Mouse (Mus musculus): Measurements from ENCODE around the gene Ttc24. TPM values are rescaled to one million over a fixed set of nuclear protein-coding genes. Genes with fewer than 3 reads are reported as not detected.

The Ttc24 gene
- polyA plus RNA-seq, 1 experiment from 2014 or later: not detected

- H3K36me3 ChIP-seq (ENCODE audit: control insufficient read depth, insufficient read depth, low read length): peaks cover 51% of the 10 kb centered on the region
- no peak overlapping the region for H3K9ac ChIP-seq (replicated peaks; ENCODE audit: low read depth, low read length)
- peaks cover 6% of the 10 kb centered on the region; the same call in 1 of the 2 replicates for H3K4me1 ChIP-seq (ENCODE audit: control insufficient read depth, insufficient read depth, low read length)
- no peak overlapping the region for H3K27ac ChIP-seq (ENCODE audit: low read length)
- H3K4me3 ChIP-seq (ENCODE audit: low read depth, low read length): no peak overlapping the region
- 0 out of 2 replicates have a peak, but pooled peaks have one; percentile 14 for ATAC-seq (ENCODE audit: insufficient number of reproducible peaks, insufficient read depth, low FRiP score, low read depth)
- no peaks in the 10 kb centered on the region for H3K27me3 ChIP-seq (ENCODE audit: control insufficient read depth, insufficient read depth, low read length)
- no peak overlapping the region for H3K4me2 ChIP-seq (replicated peaks; ENCODE audit: low read depth, low read length)
- no peaks in the 10 kb centered on the region for H3K9me3 ChIP-seq (ENCODE audit: control insufficient read depth, low read depth, low read length)
- 83% methylated on average over 1 of the region's 1 CpGs for WGBS
Observed at GRCm38 (mm10) chr3:88087688-88088087, 9.6 kb upstream of the Ttc24 start.

GRCm38 (mm10) chr3:88085459-88085858 is 7.4 kb upstream of the Ttc24 start:
- WGBS: 79% methylated on average over 2 of the region's 9 CpGs

GRCm38 (mm10) chr3:88084001-88084400 is 5.9 kb upstream of the Ttc24 start:
- H3K36me3 ChIP-seq (ENCODE audit: control insufficient read depth, insufficient read depth, low read length): peaks cover 22% of the 10 kb centered on the region; the same call in 1 of the 2 replicates
- H3K4me2 ChIP-seq (replicated peaks; ENCODE audit: low read depth, low read length): no peak overlapping the region
- H3K27ac ChIP-seq (ENCODE audit: low read length): no peak overlapping the region
- no peak for ATAC-seq (ENCODE audit: insufficient number of reproducible peaks, insufficient read depth, low FRiP score, low read depth)
- H3K9me3 ChIP-seq (ENCODE audit: control insufficient read depth, low read depth, low read length): no peaks in the 10 kb centered on the region
- no peak overlapping the region for H3K9ac ChIP-seq (replicated peaks; ENCODE audit: low read depth, low read length)
- H3K27me3 ChIP-seq (ENCODE audit: control insufficient read depth, insufficient read depth, low read length): no peaks in the 10 kb centered on the region
- 98% methylated on average over 2 of the region's 2 CpGs for WGBS
- peaks cover 10% of the 10 kb centered on the region; the same call in 1 of the 2 replicates for H3K4me1 ChIP-seq (ENCODE audit: control insufficient read depth, insufficient read depth, low read length)
- no peak overlapping the region for H3K4me3 ChIP-seq (ENCODE audit: low read depth, low read length)

More at GRCm38 (mm10) chr3:88085459-88085858, 7.4 kb upstream of the Ttc24 start:
- no peak overlapping the region for H3K27ac ChIP-seq (ENCODE audit: low read length)
- no peak overlapping the region for H3K4me3 ChIP-seq (ENCODE audit: low read depth, low read length)
- no peak overlapping the region for H3K9ac ChIP-seq (replicated peaks; ENCODE audit: low read depth, low read length)
- peaks cover 32% of the 10 kb centered on the region for H3K36me3 ChIP-seq (ENCODE audit: control insufficient read depth, insufficient read depth, low read length)
- no peak for ATAC-seq (ENCODE audit: insufficient number of reproducible peaks, insufficient read depth, low FRiP score, low read depth)
- H3K4me2 ChIP-seq (replicated peaks; ENCODE audit: low read depth, low read length): no peak overlapping the region
- no peaks in the 10 kb centered on the region for H3K27me3 ChIP-seq (ENCODE audit: control insufficient read depth, insufficient read depth, low read length)
- no peaks in the 10 kb centered on the region for H3K9me3 ChIP-seq (ENCODE audit: control insufficient read depth, low read depth, low read length)
- peaks cover 10% of the 10 kb centered on the region; the same call in 1 of the 2 replicates for H3K4me1 ChIP-seq (ENCODE audit: control insufficient read depth, insufficient read depth, low read length)

GRCm38 (mm10) chr3:88082663-88083062 is 4.6 kb upstream of the Ttc24 start:
- no peak; the same call in 1 of the 2 replicates for ATAC-seq (ENCODE audit: insufficient number of reproducible peaks, insufficient read depth, low FRiP score, low read depth)
- Histone ChIP-seq H3K9ac (replicated peaks; ENCODE audit: low read depth, low read length) (peak overlapping the region; percentile 23; the same call in 1 of the 2 replicates), H3K27ac (ENCODE audit: low read length) (no peak overlapping the region), H3K4me1 (ENCODE audit: control insufficient read depth, insufficient read depth, low read length) (peaks cover 10% of the 10 kb centered on the region; the same call in 1 of the 2 replicates), H3K4me2 (replicated peaks; ENCODE audit: low read depth, low read length) (peak overlapping the region; percentile 63), H3K9me3 (ENCODE audit: control insufficient read depth, low read depth, low read length) (no peaks in the 10 kb centered on the region), H3K4me3 (ENCODE audit: low read depth, low read length) (peak overlapping the region; percentile 52), H3K36me3 (ENCODE audit: control insufficient read depth, insufficient read depth, low read length) (peaks cover 11% of the 10 kb centered on the region; the same call in 1 of the 2 replicates), H3K27me3 (ENCODE audit: control insufficient read depth, insufficient read depth, low read length) (no peaks in the 10 kb centered on the region)
- 5% methylated on average over 4 of the region's 4 CpGs for WGBS

GRCm38 (mm10) chr3:88082224-88082618 is 4.1 kb upstream of the Ttc24 start:
- no peaks in the 10 kb centered on the region for H3K27me3 ChIP-seq (ENCODE audit: control insufficient read depth, insufficient read depth, low read length)
- H3K27ac ChIP-seq (ENCODE audit: low read length): no peak overlapping the region; the same call in 1 of the 2 replicates
- ATAC-seq (ENCODE audit: insufficient number of reproducible peaks, insufficient read depth, low FRiP score, low read depth): no peak
- WGBS: 1% methylated on average over 13 of the region's 13 CpGs
- H3K4me2 ChIP-seq (replicated peaks; ENCODE audit: low read depth, low read length): peak overlapping the region; percentile 63
- no peaks in the 10 kb centered on the region for H3K9me3 ChIP-seq (ENCODE audit: control insufficient read depth, low read depth, low read length)
- H3K9ac ChIP-seq (replicated peaks; ENCODE audit: low read depth, low read length): peak overlapping the region; percentile 23; the same call in 1 of the 2 replicates
- peak overlapping the region; percentile 52 for H3K4me3 ChIP-seq (ENCODE audit: low read depth, low read length)
- H3K4me1 ChIP-seq (ENCODE audit: control insufficient read depth, insufficient read depth, low read length): peaks cover 10% of the 10 kb centered on the region; the same call in 1 of the 2 replicates
- H3K36me3 ChIP-seq (ENCODE audit: control insufficient read depth, insufficient read depth, low read length): peaks cover 11% of the 10 kb centered on the region; the same call in 1 of the 2 replicates

- Histone ChIP-seq H3K27me3 (ENCODE audit: control insufficient read depth, insufficient read depth, low read length) (no peaks in the 10 kb centered on the region), H3K4me2 (replicated peaks; ENCODE audit: low read depth, low read length) (peak within 1 kb of the TSS; percentile 63), H3K4me1 (ENCODE audit: control insufficient read depth, insufficient read depth, low read length) (peaks cover 10% of the 10 kb centered on the region; the same call in 1 of the 2 replicates), H3K27ac (ENCODE audit: low read length) (peak within 1 kb of the TSS; percentile 36; the same call in 1 of the 2 replicates), H3K9me3 (ENCODE audit: control insufficient read depth, low read depth, low read length) (no peaks in the 10 kb centered on the region), H3K9ac (replicated peaks; ENCODE audit: low read depth, low read length) (peak within 1 kb of the TSS; percentile 23; the same call in 1 of the 2 replicates), H3K36me3 (ENCODE audit: control insufficient read depth, insufficient read depth, low read length) (peaks cover 11% of the 10 kb centered on the region; the same call in 1 of the 2 replicates), H3K4me3 (ENCODE audit: low read depth, low read length) (peak within 1 kb of the TSS; percentile 52)
- 19% methylated on average over 33 of the region's 33 CpGs for WGBS
- ATAC-seq (ENCODE audit: insufficient number of reproducible peaks, insufficient read depth, low FRiP score, low read depth): peak; percentile 77; the same call in 1 of the 2 replicates
Observed at GRCm38 (mm10) chr3:88081345-88082223, 3.5 kb upstream of the Ttc24 start, which contains the start of gene Iqgap3. Gene Iqgap3, plus strand, starts transcription at chr3:88081971.

GRCm38 (mm10) chr3:88077441-88077840 is 663 bp downstream of the Ttc24 start:
- ATAC-seq (ENCODE audit: insufficient number of reproducible peaks, insufficient read depth, low FRiP score, low read depth): no peak
- no peaks in the 10 kb centered on the region for H3K9me3 ChIP-seq (ENCODE audit: control insufficient read depth, low read depth, low read length)
- H3K4me1 ChIP-seq (ENCODE audit: control insufficient read depth, insufficient read depth, low read length): 0 out of 2 replicates have a peak, but pooled peaks cover 2% of the 10 kb centered on the region
- H3K4me2 ChIP-seq (replicated peaks; ENCODE audit: low read depth, low read length): no peak overlapping the region
- H3K36me3 ChIP-seq (ENCODE audit: control insufficient read depth, insufficient read depth, low read length): no peaks in the 10 kb centered on the region
- H3K27ac ChIP-seq (ENCODE audit: low read length): no peak overlapping the region
- no peak overlapping the region for H3K4me3 ChIP-seq (ENCODE audit: low read depth, low read length)
- 42% methylated on average over 8 of the region's 8 CpGs for WGBS
- H3K9ac ChIP-seq (replicated peaks; ENCODE audit: low read depth, low read length): no peak overlapping the region
- H3K27me3 ChIP-seq (ENCODE audit: control insufficient read depth, insufficient read depth, low read length): no peaks in the 10 kb centered on the region

GRCm38 (mm10) chr3:88074766-88075165 is 3.3 kb downstream of the Ttc24 start:
- no peak for ATAC-seq (ENCODE audit: insufficient number of reproducible peaks, insufficient read depth, low FRiP score, low read depth)

More at GRCm38 (mm10) chr3:88074766-88075165, 3.3 kb downstream of the Ttc24 start:
- Histone ChIP-seq H3K36me3 (ENCODE audit: control insufficient read depth, insufficient read depth, low read length) (no peaks in the 10 kb centered on the region), H3K9ac (replicated peaks; ENCODE audit: low read depth, low read length) (no peak overlapping the region), H3K27ac (ENCODE audit: low read length) (no peak overlapping the region), H3K9me3 (ENCODE audit: control insufficient read depth, low read depth, low read length) (no peaks in the 10 kb centered on the region), H3K27me3 (ENCODE audit: control insufficient read depth, insufficient read depth, low read length) (no peaks in the 10 kb centered on the region), H3K4me3 (ENCODE audit: low read depth, low read length) (no peak overlapping the region), H3K4me1 (ENCODE audit: control insufficient read depth, insufficient read depth, low read length) (no peaks in the 10 kb centered on the region), H3K4me2 (replicated peaks; ENCODE audit: low read depth, low read length) (no peak overlapping the region)
- 79% methylated on average over 8 of the region's 8 CpGs for WGBS
